Mouse (Mus musculus): ENCODE measurements around the gene Dusp3. TPM values are rescaled to one million over a fixed set of nuclear protein-coding genes. Genes with fewer than 3 reads are reported as not detected.

Dusp3 gene
- 100 to 1,000 TPM; 115 to 122 TPM for total RNA-seq (2021)

DNA sequence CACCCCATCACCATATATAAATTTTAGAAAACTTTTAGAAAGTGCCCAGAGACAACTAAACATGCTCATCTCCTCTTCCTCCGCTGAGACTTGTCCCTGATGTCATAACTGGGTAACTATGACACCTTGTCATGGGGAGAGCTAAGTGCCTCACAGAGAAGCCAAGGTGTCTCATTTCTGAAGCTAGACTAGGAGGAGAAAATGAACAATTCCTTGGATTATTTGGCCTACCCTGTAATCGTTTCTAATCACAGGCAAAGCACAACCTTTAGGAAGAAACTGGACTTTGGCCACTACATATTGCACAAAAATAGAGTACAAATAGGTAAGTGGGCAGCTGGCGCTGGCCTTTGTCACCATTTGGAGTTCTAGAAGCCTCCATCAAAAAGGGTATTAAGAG, at the start of gene Dusp3:
TSS of gene Dusp3 (minus strand) at position 101 of the 400 bp plus-strand sequence.
- no peak for DNase-seq (ENCODE audit: low spot score)
- intact Hi-C loops (cut with DNase I) = loop anchor here (1.0 to 5.0 kb wide), 2 partner anchors 53 to 150 kb away; no protein-coding TSS in a partner anchor

DNA sequence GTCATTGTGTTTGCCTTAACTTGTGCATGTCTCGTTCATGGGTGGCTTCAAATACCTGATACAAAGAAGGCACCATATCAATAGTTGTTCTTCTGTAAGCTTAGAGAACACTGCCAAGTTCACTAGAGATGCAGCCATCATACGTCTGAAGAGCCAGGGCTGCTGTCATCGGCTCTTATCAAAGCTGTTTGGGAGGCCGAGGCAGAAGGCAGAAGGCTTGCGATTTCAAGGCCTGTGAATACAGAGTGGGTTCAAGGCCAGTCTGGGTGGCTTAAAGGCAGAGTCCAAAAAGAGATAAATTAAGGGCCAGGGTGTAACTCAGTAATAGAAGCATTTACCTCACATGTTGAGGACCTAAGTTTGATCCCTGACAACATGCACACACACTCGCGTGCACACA, 49.5 kb upstream of the Dusp3 start:
- no peak for DNase-seq (ENCODE audit: low spot score)
- intact Hi-C loops (cut with DNase I) = no loop called here

DNA sequence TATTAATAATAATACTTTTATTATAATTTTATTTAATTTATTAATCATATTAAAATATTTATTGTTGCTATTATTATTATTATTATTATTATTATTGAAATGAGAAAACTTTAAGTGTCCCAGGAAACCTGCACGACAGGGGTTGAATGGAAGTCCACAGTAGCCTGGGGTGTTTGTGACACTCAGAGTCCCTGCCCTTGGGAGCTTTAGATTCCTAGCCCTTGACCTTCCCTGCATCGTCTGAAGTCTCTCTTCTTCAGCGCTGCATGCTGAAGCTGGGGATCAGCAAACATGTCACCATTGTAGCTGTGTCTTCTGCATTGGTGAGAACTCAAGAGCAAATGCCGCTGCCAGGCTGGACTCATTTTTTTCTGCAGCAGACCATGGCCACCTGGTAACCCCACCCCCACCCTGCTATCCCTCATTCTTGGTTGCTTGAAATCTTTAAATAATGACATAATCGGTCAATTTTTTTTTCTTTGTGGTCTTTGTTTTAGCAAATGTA, 48.7 kb upstream of the Dusp3 start:
- intact Hi-C loops (cut with DNase I) = no loop called here

DNA sequence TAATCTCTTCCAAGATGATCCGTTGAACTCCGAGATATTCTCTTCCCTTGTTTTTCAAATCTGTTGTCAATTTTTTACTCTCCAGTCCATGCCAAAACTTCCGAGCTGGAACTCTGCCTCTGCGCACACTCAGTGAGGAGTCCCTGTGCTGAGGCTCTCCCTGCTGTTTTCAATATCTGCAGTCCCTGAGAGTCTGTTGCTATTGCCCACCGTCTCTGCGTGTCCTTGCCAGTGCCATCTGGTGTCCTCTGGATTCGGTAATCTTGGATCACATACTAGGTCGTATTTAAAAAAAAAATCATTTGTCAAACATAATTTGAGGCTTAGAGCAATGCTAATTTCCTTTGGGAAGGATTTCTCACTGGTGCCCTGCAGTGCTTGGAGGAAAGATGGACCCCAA, 48.1 kb upstream of the Dusp3 start:
- intact Hi-C loops (cut with DNase I) = no loop called here
- no peak for DNase-seq (ENCODE audit: low spot score)

More for the DNA sequence above, 48.7 kb upstream of the Dusp3 start:
- DNase-seq (ENCODE audit: low spot score) = no peak

DNA sequence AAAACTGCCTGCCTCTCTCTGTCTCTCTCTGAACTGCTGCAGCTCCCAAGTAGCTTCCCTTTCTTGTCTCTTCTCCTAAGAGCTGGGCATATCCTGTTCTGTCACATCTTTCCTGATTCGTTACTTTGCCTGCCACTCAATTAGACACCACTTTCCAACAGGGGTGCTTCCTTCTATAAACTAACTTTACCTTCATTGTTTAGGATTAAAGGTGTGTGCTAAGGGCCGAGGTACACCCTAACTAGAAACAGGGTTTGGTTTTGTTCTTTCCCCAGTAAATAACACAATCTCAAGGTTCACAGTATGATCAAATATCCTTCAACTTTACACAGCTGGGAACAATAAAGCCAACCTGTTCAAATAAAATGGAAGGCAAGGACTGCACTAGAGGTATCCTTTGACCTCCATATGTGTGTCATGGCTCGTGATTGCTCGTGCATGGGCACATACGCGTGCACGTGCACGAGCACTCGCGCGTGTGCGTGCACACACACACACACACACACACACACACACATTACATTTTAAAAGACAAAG, 46.3 kb upstream of the Dusp3 start:
- DNase-seq (ENCODE audit: low spot score) = no peak
- intact Hi-C loops (cut with DNase I) = no loop called here

DNA sequence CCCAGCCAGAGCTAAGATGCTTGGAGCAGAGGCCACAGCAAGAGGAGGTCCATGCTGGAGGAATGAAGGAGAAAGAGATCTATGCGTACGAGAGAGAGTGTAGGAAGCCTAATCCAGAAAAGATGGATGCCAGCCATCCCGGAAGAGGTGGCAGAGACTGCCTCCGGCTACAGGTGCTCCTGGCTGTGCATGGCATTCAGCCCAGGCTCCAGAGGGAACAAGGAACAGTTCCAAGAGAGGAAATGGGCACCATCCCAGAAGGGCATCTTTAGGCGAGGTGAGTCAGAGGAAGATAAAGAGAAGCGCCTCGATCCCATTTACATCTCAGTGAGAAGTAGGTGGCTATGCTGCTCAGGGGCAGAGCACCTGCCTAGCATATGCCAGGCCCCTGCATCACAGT, 44.3 kb upstream of the Dusp3 start:
- no peak for DNase-seq (ENCODE audit: low spot score)
- intact Hi-C loops (cut with DNase I) = no loop called here

DNA sequence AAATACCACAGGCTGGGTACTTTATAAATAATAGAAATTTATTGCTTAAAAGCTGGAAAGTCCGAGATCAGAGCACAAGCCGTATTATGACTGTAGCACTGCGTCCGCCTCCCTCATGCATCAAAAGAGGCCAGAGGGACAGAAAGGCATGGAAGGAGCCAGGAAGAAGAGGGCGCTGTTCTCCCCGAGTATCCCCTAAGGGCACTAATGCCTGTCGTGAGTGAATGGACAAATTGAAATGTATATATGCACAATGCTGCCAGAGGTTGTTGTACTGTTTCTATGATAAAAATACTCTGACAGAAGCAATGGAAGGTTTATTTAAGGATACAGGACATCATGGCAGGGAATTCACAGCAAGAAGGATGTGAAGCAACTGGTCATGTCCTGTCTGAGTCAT, 43.2 kb upstream of the Dusp3 start:
- DNase-seq (ENCODE audit: low spot score) = no peak
- intact Hi-C loops (cut with DNase I) = no loop called here

DNA sequence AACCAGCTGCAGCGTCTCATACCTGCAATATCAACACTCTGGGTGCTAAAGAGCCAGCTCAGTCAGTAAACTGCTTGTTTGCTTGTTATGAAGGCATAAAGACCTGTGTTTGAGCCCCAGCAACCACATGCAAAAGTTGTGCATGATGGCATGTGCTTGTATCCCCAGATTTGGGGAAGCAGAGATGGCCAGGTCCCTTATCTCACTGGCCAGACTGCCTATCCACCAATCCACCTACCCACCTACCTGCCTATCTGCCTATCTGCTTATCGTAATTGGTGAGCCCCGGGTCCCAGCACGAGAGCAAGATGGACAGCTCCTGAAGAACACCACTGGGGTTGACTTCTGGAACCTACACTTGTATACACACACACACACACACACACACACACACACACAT, 42.5 kb upstream of the Dusp3 start:
- DNase-seq (ENCODE audit: low spot score) = no peak
- intact Hi-C loops (cut with DNase I) = no loop called here

DNA sequence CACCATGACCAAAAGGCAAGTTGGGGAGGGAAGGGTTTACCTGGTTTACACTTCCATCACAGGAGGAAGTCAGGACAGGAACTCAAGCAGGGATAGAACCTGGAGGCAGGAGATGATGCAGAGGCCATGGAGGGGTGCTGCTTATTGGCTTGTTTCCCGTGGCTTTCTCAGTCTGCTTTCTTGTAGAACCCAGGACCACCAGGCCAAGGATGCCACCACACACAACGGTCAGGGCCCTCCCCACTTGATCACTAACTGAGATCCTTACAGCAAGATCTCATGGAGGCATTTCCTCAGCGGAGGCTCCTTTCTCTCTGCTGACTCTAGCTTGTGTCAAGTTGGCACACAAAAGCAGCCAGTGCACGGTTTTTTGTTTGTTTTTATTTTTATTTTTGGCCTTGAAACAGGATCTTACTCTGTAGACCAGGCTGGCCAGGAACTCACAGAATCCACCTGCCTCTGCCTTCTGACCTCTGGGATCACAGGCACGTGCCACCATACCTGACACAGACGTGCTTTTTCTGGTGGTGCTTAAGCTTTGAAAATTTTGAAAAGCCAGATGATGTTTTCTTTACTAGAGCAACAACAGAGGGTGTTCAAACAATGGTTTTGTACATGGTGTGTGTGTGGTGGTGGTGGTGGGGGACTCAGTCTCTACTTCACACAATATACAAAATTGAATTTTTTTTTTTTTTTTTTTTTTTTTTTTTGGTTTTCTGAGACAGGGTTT, 41.4 kb upstream of the Dusp3 start, which contains the start of gene Mpp3:
TSS of gene Mpp3 (minus strand) at position 375 of the 730 bp plus-strand sequence.
- no peak for DNase-seq (ENCODE audit: low spot score)
- intact Hi-C loops (cut with DNase I) = no loop called here

DNA sequence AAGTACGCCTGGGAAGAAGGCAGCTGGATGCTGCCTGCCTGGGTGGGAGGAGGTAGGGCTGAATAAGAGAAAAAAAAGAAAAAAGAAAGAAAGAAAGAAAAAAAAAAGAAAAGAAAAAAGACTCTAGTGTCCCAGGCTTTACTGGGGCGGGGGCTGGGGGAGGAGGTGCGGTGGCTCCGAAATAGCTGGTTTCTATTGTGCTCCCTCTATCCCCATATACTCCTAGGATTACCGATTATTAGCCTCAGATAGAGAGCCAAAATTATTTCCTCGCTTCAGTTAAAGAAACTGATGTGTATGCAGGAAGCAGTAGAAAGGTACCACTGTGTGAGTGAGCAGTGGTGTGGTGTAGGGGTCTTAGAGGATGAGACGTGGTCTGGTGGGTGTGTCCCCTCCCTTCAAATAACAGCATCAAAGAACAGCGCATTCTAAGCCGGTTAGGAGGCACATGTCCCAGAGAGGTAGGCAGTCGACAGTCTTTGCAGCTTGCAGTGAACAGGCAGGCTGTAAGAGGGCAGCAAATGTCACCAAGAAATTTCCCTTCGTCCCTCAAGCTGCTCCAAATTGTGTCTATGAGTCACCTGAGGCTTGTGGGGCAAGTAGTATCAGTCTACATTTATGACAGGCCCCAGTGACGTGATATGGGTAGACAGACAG, 40.7 kb upstream of the Dusp3 start:
- intact Hi-C loops (cut with DNase I) = no loop called here
- DNase-seq (ENCODE audit: low spot score) = no peak

DNA sequence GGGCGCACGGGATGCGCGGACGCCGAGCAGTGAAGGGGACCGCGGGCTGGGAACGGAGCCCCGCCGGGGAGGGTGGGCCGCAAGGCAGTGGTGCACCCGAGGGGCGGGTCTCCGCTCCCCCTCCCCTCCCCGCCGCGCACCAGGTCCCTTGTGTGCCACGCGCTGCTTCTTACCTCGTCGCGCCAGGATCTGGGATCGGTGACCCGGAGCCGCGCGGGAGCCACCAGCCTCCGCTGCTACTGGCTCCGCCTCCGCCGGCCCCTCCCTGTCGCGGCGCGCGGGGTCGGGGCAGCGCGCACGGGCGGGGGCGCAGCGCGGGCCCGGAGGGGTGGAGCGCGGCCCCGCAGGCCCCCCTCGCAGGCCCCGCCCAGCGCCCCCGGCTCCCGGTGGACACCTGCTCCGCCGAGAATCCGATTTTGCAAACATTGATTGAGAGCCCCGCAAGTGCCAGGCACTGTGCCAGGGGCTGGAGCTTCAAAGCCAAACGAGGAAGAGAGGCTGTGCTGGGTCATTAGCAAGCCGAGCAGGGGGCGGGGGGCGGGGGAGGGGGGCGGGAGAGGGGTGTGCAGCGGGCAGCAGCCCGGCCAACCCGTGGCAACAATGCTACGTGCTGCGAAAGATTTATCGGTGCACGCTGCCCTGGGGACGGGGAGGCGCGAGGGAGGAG, 40.0 kb upstream of the Dusp3 start:
- intact Hi-C loops (cut with DNase I) = no loop called here
- peak; percentile 44 for DNase-seq (ENCODE audit: low spot score)

DNA sequence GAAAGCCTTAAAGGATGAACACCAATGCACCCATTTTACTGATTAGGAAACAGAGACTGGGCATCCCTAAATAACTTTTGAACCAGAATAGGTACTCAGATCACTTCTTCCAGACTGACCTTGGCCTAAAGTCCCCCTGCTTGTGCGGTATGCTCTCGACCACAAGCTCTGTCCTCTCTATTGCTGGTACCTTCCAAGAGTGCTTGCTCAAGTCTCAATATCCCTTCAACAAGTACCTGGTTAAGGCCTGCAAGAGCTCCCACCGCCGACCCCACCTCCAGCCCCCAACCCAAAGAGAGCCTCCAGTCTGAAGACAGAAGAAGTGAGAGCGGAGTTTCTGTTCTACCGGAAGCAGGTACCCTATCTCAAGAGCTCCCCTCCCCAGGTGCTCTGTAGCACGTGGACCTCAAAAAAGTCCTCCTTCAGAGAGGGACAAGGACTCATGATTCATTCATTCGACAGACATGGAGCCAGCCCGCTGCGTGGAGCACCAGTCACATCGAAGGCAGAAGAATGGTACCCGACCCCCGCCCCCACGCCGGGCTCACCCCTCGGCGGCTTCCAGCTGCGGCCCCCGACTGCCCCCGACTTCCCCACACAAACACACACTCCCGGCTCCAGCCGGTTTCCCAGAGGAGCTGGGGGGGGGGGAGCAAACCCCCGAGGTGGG, 39.3 kb upstream of the Dusp3 start:
- DNase-seq (ENCODE audit: low spot score) = no peak
- intact Hi-C loops (cut with DNase I) = no loop called here

DNA sequence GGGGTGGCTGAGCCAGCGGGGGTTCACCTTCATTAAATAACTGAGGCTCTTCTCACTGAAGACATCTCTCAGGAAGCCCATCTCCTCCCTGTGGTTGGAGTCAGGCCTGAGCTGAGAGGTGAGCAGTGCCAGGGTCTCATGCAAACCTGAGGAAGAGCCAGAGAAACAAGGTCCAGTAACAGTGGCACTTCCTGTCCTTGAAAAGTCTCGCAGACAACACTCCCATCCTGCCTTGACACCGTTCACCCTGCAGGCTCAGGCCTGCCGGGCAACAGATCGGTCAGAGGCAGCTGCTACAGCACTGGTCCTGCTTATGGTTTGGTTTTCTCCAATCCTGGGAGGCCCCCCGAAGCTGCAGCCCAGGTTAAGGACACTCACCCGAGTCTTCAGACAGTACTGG, 38.5 kb upstream of the Dusp3 start:
- intact Hi-C loops (cut with DNase I) = no loop called here
- DNase-seq (ENCODE audit: low spot score) = no peak

DNA sequence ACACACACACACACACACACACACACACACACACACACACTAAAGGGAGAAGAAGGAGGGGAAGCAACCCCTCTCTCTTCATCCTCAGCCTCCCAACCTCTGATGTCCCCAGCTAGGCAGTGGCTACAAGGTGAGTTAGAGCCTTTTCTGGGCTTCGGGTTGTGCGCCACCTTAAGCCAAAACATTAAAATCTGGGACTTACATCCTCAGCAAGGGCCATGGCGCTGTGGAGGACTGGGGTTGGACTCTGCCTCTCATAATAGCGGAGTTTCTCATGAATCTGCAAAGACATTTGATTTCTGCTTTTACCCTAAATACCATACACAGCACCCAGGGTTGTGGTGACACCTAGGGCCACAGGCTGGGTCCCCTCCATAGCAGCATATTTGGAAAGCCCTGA, 38.1 kb upstream of the Dusp3 start:
- DNase-seq (ENCODE audit: low spot score) = no peak
- intact Hi-C loops (cut with DNase I) = no loop called here

DNA sequence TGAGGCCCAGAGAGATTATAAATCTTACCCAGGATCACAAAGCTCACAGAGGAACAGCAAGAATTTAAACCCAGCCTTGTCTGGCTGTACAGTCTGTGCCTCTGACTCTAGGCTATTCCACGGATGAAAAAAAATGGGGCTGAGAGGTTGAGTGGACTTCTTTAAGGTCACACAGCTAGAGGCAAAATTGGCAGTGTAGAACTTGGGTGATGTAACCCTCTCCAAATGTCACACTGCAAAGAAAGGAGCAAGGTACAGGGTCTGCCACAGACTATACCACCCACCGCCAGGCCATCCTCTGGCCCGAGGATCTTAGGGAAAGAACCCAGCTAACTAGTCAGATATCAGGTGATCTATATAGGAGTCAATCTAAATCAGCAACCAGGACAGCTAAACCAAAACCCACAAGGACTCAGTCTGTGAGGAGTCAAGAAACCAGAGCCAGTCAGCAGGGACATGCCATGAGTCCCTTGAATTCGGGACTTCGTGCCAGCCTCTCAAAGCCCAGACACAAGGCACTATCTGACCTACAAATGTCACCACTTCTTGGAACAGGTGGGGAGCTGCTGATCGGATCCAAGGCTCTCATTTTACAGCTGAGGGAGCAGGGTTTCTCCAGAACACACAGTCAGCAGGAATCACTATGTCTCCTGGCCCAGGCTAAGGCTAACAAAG, 37.4 kb upstream of the Dusp3 start:
- intact Hi-C loops (cut with DNase I) = no loop called here

DNA sequence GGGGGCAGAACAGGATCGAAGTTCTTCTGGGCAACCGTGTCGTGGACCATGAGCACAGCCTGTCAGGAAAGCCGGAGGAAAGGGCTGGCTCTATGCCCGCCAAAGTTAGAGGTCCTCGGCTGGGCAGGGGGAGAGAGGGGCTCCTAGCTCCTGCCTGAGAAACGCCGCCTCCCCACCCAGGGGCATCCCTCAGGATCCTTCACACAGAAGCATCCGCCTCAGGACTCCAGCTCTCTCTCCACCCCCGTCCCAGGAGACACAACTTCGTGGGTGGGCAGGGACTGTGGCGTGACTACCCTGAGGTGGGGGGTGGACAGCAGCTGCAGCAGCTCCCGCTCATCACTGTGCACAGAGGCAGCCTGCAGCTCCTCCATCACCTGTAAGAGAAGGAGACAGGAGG, 36.6 kb upstream of the Dusp3 start:
- DNase-seq (ENCODE audit: low spot score) = no peak
- intact Hi-C loops (cut with DNase I) = no loop called here

More for the DNA sequence above, 37.4 kb upstream of the Dusp3 start:
- no peak for DNase-seq (ENCODE audit: low spot score)

DNA sequence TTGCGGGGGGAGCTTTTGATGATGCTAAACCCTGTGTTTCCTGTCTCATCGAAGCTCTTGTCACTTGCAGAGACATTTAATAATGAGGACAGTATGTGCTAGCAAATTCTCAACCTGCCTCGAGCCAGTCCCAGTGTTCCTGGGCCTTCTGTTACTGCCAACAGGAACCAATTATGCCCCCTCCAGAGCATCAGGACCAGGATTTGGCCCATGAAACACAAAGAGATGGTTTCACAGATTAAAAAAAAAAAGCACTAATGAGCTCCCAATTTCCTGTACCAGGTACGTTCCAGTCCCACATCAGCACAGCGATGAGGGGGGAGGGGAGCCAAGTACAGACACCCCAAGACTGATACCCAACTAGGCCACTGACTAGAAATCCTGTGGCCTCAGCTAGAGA, 34.4 kb upstream of the Dusp3 start:
- no peak for DNase-seq (ENCODE audit: low spot score)
- intact Hi-C loops (cut with DNase I) = no loop called here

DNA sequence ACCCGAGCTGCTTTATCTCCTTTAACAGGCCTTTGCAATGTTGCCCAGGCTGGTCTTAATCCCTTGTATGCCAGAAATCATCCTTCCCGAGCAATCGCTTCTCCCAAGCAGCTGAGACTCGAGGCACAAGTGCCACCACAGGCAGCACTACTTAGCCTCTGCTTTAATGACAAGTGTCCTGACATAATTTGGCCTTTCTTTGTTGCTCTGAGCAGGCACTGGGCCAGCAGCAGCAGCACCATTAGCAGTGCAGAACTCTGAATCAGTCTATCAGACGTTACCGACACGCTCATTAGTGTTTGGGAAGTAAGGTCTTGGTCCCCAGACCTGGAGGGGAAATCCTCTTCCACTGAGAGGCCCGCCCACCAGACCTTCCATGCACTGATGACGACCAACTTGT, 32.9 kb upstream of the Dusp3 start:
- no peak for DNase-seq (ENCODE audit: low spot score)
- intact Hi-C loops (cut with DNase I) = no loop called here

DNA sequence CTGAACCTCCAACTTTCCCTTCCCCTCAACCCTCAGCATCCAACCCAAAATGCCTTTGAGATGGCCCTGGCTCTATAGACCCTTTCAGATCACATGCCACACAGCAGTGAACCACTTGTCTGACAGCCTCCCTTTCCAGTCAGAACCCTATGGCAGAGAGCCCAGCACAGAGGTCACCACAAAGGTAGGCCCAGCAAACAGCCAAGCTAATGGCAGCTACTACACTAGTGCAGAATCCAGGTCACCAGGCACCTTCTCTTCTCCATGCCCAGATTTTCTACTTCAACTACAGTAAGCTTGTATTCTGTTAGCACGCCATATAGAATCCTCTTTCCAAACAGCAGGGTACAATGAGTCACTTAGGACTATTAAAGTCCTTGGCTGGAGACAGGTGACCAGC, 29.3 kb upstream of the Dusp3 start:
- intact Hi-C loops (cut with DNase I) = no loop called here
- DNase-seq (ENCODE audit: low spot score) = no peak

DNA sequence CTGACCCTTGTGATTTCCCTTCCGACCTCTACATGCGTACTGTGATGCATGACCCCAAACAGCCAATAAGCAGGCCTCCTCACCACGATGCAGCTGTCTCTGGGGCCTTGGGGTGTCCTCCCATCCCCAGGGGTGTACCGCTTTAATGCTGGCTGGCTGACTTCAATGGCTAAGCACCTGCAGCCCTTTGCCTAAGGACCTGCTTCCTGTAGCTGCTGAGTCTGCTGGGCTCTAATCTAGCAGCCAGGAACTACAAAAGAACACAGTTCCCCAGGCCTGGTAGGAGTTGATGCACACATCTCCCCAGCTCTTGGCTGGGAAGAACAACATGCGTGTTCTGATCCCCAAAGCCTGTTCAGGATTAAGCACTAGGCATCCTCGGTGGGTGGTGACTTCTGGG, 28.7 kb upstream of the Dusp3 start:
- intact Hi-C loops (cut with DNase I) = no loop called here
- no peak for DNase-seq (ENCODE audit: low spot score)

Measured in heart, postnatal 25 days (tissue).